Mouse (Mus musculus): ENCODE data around the gene Rnpep. TPM values are rescaled to one million over a fixed set of nuclear protein-coding genes. Genes with fewer than 3 reads are reported as not detected.
A peak's percentile ranks its signal among the peaks of the same experiment; 100 is the strongest.

Gene Rnpep
- polyA plus RNA-seq, 1 experiment from 2014 or later, result 95.3 TPM

DNA sequence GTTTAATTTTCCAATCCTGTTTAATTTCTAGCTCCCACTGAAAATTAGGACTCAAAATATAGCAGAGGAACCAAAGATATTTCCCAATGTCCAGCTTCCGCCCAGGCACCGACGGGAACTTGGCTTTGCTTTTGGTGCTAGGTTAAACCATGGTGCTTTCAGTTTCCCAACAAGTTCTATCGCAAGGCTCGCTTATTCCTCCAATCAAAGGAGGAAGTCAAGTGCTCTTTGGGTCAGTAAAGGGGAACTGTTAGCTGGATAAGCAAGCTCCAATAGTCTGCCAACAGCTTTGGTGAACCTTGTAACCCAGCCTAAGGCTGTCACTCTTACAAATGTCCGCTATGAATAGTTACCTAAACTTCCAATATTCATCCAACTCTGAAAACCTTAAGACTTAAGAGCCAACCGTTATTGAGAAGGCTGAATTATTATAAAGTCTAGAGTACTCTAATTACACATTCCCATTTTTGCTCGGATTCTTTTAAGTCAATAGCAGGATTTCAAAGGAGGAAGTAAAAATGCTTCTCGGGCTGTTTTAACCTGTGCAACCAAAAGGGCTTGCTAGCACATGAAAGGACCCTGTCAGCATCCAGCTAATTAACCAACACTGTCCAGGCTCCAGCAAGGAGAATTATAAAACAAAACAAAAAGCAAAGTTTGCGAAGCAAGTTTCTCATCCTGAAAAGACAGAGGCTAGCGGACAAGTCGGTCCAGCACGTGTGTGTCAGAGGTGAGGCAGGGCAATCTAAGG is 1.2 kb downstream of the Rnpep start:
- 34% methylated on average over 13 of the region's 13 CpGs for WGBS

DNA sequence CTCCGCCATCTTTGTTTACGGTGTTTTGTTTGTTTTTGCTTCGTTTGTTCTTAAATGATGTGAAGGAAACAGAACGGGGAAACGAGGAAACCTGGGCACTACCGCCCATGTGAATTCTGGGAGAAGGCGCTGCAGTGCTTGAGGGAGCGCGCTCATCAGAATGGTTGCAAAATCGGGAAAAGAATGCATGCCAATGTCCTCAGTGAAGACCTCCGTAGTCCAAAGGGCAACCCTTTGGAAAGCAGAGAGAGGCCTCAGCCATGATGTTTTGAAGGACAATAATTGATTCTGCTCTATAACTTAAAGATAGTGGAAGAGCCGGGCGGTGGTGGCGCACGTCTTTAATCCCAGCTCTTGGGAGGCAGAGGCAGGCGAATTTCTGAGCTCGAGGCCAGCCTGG is 2.0 kb downstream of the Rnpep start:
- 97% methylated on average over 17 of the region's 17 CpGs for WGBS
- no peak for ATAC-seq (ENCODE audit: low FRiP score, low read depth)
- peaks cover 22% of the 10 kb centered on the region for H3K4me1 ChIP-seq

More for the DNA sequence above, 1.2 kb downstream of the Rnpep start:
- Histone ChIP-seq H3K4me1 (peaks cover 22% of the 10 kb centered on the region), H3K36me3 (peaks cover 20% of the 10 kb centered on the region), H3K27ac (peak overlapping the region; percentile 89), H3K4me3 (peak overlapping the region; percentile 85), H3K9ac (peak overlapping the region; percentile 95), H3K9me3 (no peaks in the 10 kb centered on the region), H3K4me2 (replicated peaks) (peak overlapping the region; percentile 85), H3K27me3 (no peaks in the 10 kb centered on the region)
- no peak; the same call in 1 of the 2 replicates for ATAC-seq (ENCODE audit: low FRiP score, low read depth)

DNA sequence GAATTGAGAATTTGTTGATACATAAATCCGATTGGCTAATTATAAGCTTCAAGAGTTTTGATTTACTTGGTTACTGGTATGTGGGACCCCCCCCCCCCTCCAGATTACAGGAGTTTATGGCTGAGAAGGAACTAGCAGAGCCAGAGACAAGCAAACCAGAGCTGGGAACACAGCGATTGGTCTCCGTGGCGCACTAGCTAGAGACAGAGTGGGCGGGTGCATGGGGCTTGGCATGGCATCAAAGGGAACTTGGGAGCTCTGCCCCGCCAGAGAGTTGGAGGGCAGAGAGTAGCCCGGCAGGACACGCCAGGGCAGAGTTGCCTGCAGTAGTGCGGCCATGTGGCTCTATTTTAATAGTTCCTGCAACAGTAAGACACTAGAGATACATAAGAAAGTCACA is 3.2 kb downstream of the Rnpep start:
- no peak for ATAC-seq (ENCODE audit: low FRiP score, low read depth)
- no peak overlapping the region for H3K4me3 ChIP-seq
- H3K9me3 ChIP-seq, result no peaks in the 10 kb centered on the region
- H3K36me3 ChIP-seq, result peaks cover 40% of the 10 kb centered on the region
- no peak overlapping the region for H3K9ac ChIP-seq
- 0 out of 2 replicates have a peak overlapping the region, but pooled peaks have one; percentile 4 for H3K4me2 ChIP-seq (replicated peaks)
- no peak overlapping the region for H3K27ac ChIP-seq
- H3K4me1 ChIP-seq, result peaks cover 22% of the 10 kb centered on the region
- 71% methylated on average over 9 of the region's 9 CpGs for WGBS
- no peaks in the 10 kb centered on the region for H3K27me3 ChIP-seq

More for the DNA sequence above, 2.0 kb downstream of the Rnpep start:
- H3K4me3 ChIP-seq, result no peak overlapping the region
- peaks cover 29% of the 10 kb centered on the region for H3K36me3 ChIP-seq
- no peak overlapping the region for H3K27ac ChIP-seq
- no peak overlapping the region for H3K9ac ChIP-seq
- no peaks in the 10 kb centered on the region for H3K9me3 ChIP-seq
- no peaks in the 10 kb centered on the region for H3K27me3 ChIP-seq
- H3K4me2 ChIP-seq (replicated peaks), result no peak overlapping the region

DNA sequence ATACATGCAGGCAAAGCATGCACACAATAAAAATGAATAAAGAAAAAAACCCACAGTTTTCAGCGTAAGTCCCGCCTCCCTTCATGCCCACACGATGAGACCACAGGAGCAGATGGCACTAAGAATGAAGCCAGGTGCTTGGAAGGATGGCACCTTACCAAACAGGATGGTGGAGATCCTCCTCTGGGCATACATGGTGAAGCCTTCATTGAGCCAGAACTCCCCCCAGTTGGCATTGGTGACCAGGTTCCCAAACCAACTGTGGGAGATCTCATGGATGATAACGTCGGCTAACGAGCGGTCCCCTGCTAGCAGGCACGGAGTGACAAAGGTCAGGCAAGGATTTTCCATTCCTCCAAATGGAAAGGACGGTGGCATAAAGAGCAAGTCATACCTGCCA is 12.5 kb downstream of the Rnpep start:
- Histone ChIP-seq H3K27me3 (no peaks in the 10 kb centered on the region), H3K36me3 (peaks cover 80% of the 10 kb centered on the region), H3K4me3 (no peak overlapping the region), H3K4me1 (no peaks in the 10 kb centered on the region), H3K9ac (no peak overlapping the region), H3K4me2 (replicated peaks) (no peak overlapping the region), H3K27ac (no peak overlapping the region), H3K9me3 (no peaks in the 10 kb centered on the region)
- ATAC-seq (ENCODE audit: low FRiP score, low read depth), result no peak
- 84% methylated on average over 9 of the region's 9 CpGs for WGBS

DNA sequence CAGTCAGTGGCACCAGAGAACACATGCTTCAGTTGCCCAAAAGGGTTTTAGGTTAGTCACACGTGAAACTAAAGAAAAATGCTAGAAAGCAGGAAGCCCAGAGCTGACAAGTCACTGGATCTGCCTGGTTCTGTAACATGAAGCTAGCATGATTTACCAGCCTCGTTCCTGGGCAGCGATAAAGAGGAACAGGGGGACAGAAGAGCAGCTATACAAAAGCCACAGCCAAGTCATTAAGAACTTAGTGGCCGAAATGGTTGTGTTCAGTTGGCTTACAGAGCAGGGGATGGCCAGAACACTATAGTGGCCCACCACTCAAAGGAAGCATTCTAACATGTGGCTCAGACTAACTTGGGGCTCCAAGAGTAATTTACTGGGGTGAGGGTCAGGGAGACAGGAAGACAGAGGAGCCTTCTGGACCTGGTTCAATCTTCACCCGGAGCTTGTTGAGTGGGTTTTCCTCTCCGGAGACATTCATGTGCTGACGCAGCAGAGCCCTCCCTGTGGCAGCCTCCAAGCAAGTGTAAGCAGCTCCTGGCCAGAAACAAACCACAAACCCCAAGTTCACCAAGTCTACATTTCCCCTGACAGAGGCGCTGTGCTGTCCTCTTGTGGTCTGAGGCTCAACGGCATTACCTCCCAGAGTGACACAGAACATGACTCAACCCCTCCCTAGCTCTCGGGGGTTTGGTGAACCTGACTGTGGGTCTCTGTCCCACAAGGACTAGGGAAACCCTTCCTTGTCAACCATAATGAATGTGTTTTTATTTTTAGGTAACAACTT is 16.0 kb downstream of the Rnpep start:
- no peaks in the 10 kb centered on the region for H3K4me1 ChIP-seq
- H3K36me3 ChIP-seq, result peaks cover 93% of the 10 kb centered on the region
- H3K27me3 ChIP-seq, result no peaks in the 10 kb centered on the region
- H3K4me2 ChIP-seq (replicated peaks), result no peak overlapping the region
- no peaks in the 10 kb centered on the region for H3K9me3 ChIP-seq
- H3K9ac ChIP-seq, result no peak overlapping the region
- H3K27ac ChIP-seq, result no peak overlapping the region
- WGBS, result 81% methylated on average over 10 of the region's 10 CpGs
- H3K4me3 ChIP-seq, result no peak overlapping the region
- no peak for ATAC-seq (ENCODE audit: low FRiP score, low read depth)

DNA sequence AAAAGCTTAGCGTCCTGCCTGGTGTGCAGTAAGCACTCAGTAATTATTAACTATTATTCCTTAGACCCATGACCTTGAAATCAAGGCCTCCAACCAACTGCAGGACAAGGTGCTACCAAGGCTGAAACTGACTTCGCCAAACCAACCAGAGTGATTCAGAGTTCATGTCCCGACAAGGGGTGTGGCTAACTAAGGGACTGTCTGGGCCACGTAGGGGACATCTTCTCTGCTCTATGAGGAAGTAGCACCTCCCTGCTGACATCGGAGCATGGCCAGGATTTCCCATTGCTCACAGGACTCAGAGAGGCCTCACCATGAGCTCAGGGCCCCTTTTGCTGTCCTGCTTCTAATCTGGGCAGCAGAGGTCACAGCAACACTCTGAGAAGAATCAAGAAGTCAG is 18.1 kb downstream of the Rnpep start:
- WGBS, result 85% methylated on average over 5 of the region's 5 CpGs
- Histone ChIP-seq H3K9me3 (no peaks in the 10 kb centered on the region), H3K4me3 (no peak overlapping the region), H3K4me2 (replicated peaks) (no peak overlapping the region), H3K36me3 (peaks cover 90% of the 10 kb centered on the region), H3K9ac (no peak overlapping the region), H3K27me3 (no peaks in the 10 kb centered on the region), H3K4me1 (0 out of 2 replicates have a peak, but pooled peaks cover 4% of the 10 kb centered on the region), H3K27ac (no peak overlapping the region)
- no peak for ATAC-seq (ENCODE audit: low FRiP score, low read depth)

DNA sequence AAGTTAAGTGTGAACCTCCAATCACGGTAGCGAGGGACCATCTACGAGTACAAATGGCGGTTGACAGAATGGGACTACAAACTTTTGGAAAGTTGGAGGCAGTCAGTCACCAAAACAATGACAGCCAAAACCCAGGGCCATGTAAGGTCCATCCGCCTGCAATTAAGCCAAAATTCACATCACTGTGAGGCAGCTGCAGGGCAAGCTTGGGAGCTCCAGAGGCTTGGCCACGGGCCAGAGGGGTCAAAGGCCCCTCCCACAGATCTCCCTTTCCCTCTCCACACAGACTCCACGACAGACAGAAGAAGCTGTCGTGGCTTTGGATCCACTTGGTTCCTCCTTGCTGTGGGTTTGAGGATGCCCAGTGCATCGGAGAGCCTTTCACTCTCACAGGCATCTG is 20.6 kb downstream of the Rnpep start:
- ATAC-seq (ENCODE audit: low FRiP score, low read depth), result no peak
- Histone ChIP-seq H3K4me3 (no peak overlapping the region), H3K4me2 (replicated peaks) (no peak overlapping the region)

GRCm38 (mm10) chr1:135262329-135262728 is 21.6 kb downstream of the Rnpep start:
- 83% methylated on average over 3 of the region's 3 CpGs for WGBS
- H3K4me3 ChIP-seq, result no peak overlapping the region
- H3K27ac ChIP-seq, result no peak overlapping the region
- H3K9ac ChIP-seq, result no peak overlapping the region
- no peaks in the 10 kb centered on the region for H3K27me3 ChIP-seq
- peaks cover 14% of the 10 kb centered on the region for H3K4me1 ChIP-seq
- H3K4me2 ChIP-seq (replicated peaks), result no peak overlapping the region
- H3K9me3 ChIP-seq, result no peaks in the 10 kb centered on the region
- no peak for ATAC-seq (ENCODE audit: low FRiP score, low read depth)
- peaks cover 61% of the 10 kb centered on the region for H3K36me3 ChIP-seq

More for the DNA sequence above, 20.6 kb downstream of the Rnpep start:
- H3K27me3 ChIP-seq, result no peaks in the 10 kb centered on the region
- peaks cover 11% of the 10 kb centered on the region for H3K4me1 ChIP-seq
- H3K9me3 ChIP-seq, result no peaks in the 10 kb centered on the region
- H3K9ac ChIP-seq, result no peak overlapping the region
- 90% methylated on average over 9 of the region's 9 CpGs for WGBS
- no peak overlapping the region for H3K27ac ChIP-seq
- peaks cover 71% of the 10 kb centered on the region for H3K36me3 ChIP-seq

DNA sequence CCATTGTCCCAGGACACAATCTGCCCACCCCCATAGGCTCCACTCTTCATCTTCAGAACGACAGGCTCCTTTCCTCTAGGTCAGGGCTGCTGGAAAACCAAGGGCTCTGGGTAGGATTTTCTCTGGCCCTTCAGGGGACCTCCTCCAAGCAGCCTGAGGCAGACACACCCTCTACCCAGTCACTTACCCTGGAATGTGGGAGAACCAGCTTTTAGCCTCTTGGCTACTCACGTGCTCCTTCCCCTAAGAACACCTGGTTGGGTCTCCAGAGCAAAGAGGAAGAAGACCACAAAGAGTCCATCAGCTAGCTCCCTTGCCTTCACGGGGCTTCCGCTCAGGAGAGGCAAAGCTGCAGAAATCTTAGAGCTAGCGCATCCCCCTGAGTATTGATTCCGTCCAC is 23.0 kb downstream of the Rnpep start:
- peak overlapping the region; percentile 23; the same call in 1 of the 2 replicates for H3K27ac ChIP-seq
- 65% methylated on average over 6 of the region's 6 CpGs for WGBS
- H3K4me2 ChIP-seq (replicated peaks), result no peak overlapping the region

DNA sequence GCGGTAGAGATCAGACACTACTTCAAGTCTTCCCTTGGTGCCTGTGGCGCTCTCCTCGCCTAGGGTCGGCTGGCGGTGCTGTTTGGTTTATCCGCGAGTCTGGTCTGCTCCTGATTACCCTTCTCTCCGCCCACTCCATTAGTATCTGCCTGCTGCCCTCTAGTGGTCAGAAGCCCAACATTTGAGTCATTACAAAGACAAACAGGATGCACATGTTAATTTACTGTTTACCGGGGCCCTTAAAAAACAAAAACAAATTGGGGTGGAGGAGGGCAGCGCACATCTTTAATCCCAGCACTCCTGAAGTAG is 24.8 kb downstream of the Rnpep start:
- Histone ChIP-seq H3K4me1 (peaks cover 23% of the 10 kb centered on the region), H3K27me3 (no peaks in the 10 kb centered on the region), H3K4me3 (peak overlapping the region; percentile 35), H3K27ac (peak overlapping the region; percentile 84), H3K36me3 (peaks cover 29% of the 10 kb centered on the region), H3K9me3 (no peaks in the 10 kb centered on the region), H3K4me2 (replicated peaks) (peak overlapping the region; percentile 69), H3K9ac (peak overlapping the region; percentile 51; the same call in 1 of the 2 replicates)
- ATAC-seq (ENCODE audit: low FRiP score, low read depth), result peak; percentile 51; the same call in 1 of the 2 replicates
- 1% methylated on average over 10 of the region's 10 CpGs for WGBS

More for the DNA sequence above, 23.0 kb downstream of the Rnpep start:
- Histone ChIP-seq H3K4me1 (peaks cover 15% of the 10 kb centered on the region), H3K4me3 (no peak overlapping the region), H3K9me3 (no peaks in the 10 kb centered on the region), H3K27me3 (no peaks in the 10 kb centered on the region), H3K9ac (no peak overlapping the region), H3K36me3 (peaks cover 47% of the 10 kb centered on the region)
- ATAC-seq (ENCODE audit: low FRiP score, low read depth), result no peak

DNA sequence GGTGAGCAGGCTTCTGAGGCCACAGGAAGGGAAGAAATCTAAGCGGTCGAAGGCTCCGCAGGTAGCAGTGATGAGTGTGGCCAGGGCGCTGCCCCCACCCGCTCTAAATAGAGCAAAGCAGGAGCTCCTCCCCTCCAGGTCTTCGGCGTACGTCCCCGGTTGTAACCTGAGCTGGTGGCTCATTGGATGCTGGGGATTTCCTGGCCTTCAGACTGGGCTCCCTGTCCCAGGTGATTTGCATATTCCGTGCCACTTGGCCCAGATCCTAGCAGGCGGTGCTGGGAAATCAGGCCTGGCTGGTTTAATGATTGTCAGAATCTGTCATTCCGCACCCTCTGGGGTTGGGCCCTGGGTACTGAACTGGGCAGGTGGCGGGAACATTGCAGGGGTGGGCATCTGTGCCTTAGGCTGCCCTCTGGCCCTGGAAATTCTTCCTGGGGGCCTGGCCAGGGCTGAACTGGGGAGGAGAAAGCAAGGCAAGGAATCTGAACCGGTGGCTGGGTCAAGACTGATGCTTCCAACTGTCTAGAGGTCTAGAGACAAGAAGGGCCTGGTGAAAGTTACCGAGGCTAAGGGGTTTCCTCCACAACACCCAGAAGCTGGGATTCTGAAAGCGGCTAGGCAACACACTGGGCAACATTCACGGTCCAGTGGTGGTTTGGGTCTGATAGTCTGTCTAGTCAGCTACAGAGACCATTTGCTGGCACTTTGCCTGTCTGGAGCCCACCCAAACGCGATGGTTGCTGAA is 25.3 kb downstream of the Rnpep start, which contains the start of gene Elf3:
Gene Elf3 (minus strand): TSS at position 189 of the 748 bp plus-strand sequence.
- Histone ChIP-seq H3K4me1 (peaks cover 23% of the 10 kb centered on the region), H3K36me3 (peaks cover 24% of the 10 kb centered on the region), H3K9ac (peak within 1 kb of the TSS; percentile 51), H3K27me3 (no peaks in the 10 kb centered on the region), H3K4me3 (peak within 1 kb of the TSS; percentile 35), H3K27ac (peak within 1 kb of the TSS; percentile 84), H3K4me2 (replicated peaks) (peak within 1 kb of the TSS; percentile 69), H3K9me3 (no peaks in the 10 kb centered on the region)
- whole genome bisulfite sequencing, result 4% methylated on average over 19 of the region's 19 CpGs
- peak; percentile 62; the same call in 1 of the 2 replicates for ATAC-seq (ENCODE audit: low FRiP score, low read depth)

DNA sequence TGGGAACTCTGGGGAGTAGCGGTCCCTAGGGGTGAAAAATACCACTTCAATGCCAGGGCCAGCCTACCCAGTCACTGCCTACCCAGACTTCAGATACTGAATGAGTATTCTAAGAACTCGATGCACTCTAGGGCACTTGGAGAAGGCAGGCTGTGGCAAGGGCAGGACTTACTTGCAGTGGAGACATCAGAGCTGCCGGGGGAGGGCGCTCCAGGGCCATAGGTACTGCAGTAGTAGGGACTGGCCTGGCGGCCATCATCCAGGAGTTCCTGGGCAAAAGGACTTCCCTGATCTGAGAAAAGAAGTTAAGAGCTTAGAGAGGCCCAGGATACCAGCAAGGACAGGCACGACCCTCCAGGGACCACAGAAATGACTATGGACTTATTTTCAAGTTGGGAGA is 27.6 kb downstream of the Rnpep start:
- Histone ChIP-seq H3K36me3 (peaks cover 1% of the 10 kb centered on the region; the same call in 1 of the 2 replicates), H3K4me3 (no peak overlapping the region), H3K27ac (no peak overlapping the region), H3K27me3 (no peaks in the 10 kb centered on the region), H3K4me2 (replicated peaks) (no peak overlapping the region), H3K9ac (no peak overlapping the region), H3K4me1 (peaks cover 33% of the 10 kb centered on the region), H3K9me3 (no peaks in the 10 kb centered on the region)
- ATAC-seq (ENCODE audit: low FRiP score, low read depth), result no peak
- WGBS, result 79% methylated on average over 6 of the region's 6 CpGs
